Mouse (Mus musculus) CD4-positive, CD25-positive, alpha-beta regulatory T cell (primary cell): Measurements from ENCODE around the gene Cdc16. TPM values are rescaled to one million over a fixed set of nuclear protein-coding genes. Genes with fewer than 3 reads are reported as not detected.

Experiments
- polyA plus RNA-seq: library from polyadenylated mRNA; unstranded; fragments of 100-300 nt; shearing (Covaris generic); gene quantifications from one replicate; pipeline ENCODE4 v1.2.1, GENCODE M21; 2017

Cdc16 gene
- 67.6 TPM for polyA plus RNA-seq

GRCm38 (mm10) chr8:13756982-13757804 lies at the start of gene Cdc16:
Cdc16 (plus strand) TSS chr8:13757676.

GRCm38 (mm10) chr8:13785250-13785763 lies 27.8 kb downstream of the Cdc16 start, which contains the start of gene Upf3a:
Upf3a (plus strand) TSS chr8:13785615.

Other genes starting within 250 kb of the Cdc16 start
- not detected for gene 1700029H14Rik, start 195.2 kb upstream of the Cdc16 start, polyA plus RNA-seq
- gene Rasa3, start 80.1 kb upstream of the Cdc16 start, polyA plus RNA-seq = 249 TPM
- not detected for gene Cfap97d2, start 51.8 kb upstream of the Cdc16 start, polyA plus RNA-seq
- 46.0 TPM for gene Upf3a, start 27.9 kb downstream of the Cdc16 start, polyA plus RNA-seq
- gene AF366264, start 80.7 kb downstream of the Cdc16 start, polyA plus RNA-seq = not detected
- gene Champ1, start 112.0 kb downstream of the Cdc16 start, polyA plus RNA-seq = 36.8 TPM
- gene Coprs, start 132.6 kb downstream of the Cdc16 start, polyA plus RNA-seq = 1.2 TPM